Mouse (Mus musculus): Measurements from ENCODE around the gene Hsp90ab1. TPM values are rescaled to one million over a fixed set of nuclear protein-coding genes. Genes with fewer than 3 reads are reported as not detected.

Hsp90ab1 gene
- polyA plus RNA-seq, 1 experiment, result 980 TPM

GRCm38 (mm10) chr17:45554420-45554819 lies 18.7 kb downstream of the Hsp90ab1 start:
- H3K4me1 ChIP-seq (ENCODE audit: control insufficient read depth, insufficient read depth, low read length), result 0 out of 2 replicates have a peak, but pooled peaks cover 2% of the 10 kb centered on the region
- TF ChIP-seq CTCF (IDR thresholded peaks at IDR 0.05; ENCODE audit: extremely low read depth, insufficient read depth, low read length) (no peak), POLR2A (IDR thresholded peaks at IDR 0.05; ENCODE audit: extremely low read depth, insufficient read depth, low read length) (no peak)

GRCm38 (mm10) chr17:45553065-45553464 lies 20.0 kb downstream of the Hsp90ab1 start:
- Histone ChIP-seq H3K4me3 (ENCODE audit: insufficient read depth, low read length) (no peak overlapping the region), H3K27ac (ENCODE audit: insufficient read depth, low read length) (no peak overlapping the region), H3K4me1 (ENCODE audit: control insufficient read depth, insufficient read depth, low read length) (peaks cover 3% of the 10 kb centered on the region; the same call in 1 of the 2 replicates)
- TF ChIP-seq POLR2A (IDR thresholded peaks at IDR 0.05; ENCODE audit: extremely low read depth, insufficient read depth, low read length), result no peak
- TF ChIP-seq CTCF (IDR thresholded peaks at IDR 0.05; ENCODE audit: extremely low read depth, insufficient read depth, low read length), result no peak

More at GRCm38 (mm10) chr17:45554420-45554819, 18.7 kb downstream of the Hsp90ab1 start:
- Histone ChIP-seq H3K4me3 (ENCODE audit: insufficient read depth, low read length) (no peak overlapping the region), H3K27ac (ENCODE audit: insufficient read depth, low read length) (no peak overlapping the region)

DNA sequence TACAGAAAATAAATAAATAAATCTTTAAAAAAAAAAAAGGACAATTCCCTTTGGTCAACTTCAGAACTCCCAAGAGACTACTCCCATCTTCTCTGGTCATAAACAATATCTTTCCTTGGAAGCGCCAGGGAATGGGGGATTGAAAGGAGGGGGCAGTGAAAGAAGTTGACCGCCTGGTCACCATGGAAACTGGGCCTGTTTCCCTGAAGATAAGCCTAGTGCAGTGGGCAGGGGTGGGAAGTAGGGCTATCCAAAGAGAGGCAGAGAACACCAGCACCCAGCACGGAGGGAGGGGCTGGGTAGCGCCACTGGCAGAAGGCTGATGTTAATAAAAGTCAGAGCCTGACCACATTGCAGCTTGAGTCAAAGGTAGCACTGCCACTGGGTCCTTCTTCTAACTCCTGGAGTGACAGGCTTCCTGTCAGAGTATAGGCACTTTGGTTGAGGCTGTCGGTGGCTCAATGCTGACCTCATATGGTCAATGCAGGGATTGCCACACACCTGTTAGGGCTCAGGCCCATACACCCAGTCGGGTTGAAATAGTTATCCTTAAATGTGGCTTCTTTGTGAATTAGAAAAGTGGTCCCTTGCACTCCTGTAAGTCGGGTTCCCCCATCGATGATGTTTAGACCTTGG lies 21.1 kb downstream of the Hsp90ab1 start:
- peak; percentile 98 for TF ChIP-seq CTCF (IDR thresholded peaks at IDR 0.05; ENCODE audit: extremely low read depth, insufficient read depth, low read length)
- no peak for TF ChIP-seq POLR2A (IDR thresholded peaks at IDR 0.05; ENCODE audit: extremely low read depth, insufficient read depth, low read length)
- Histone ChIP-seq H3K4me3 (ENCODE audit: insufficient read depth, low read length) (no peak overlapping the region), H3K27ac (ENCODE audit: insufficient read depth, low read length) (no peak overlapping the region), H3K4me1 (ENCODE audit: control insufficient read depth, insufficient read depth, low read length) (peaks cover 3% of the 10 kb centered on the region; the same call in 1 of the 2 replicates)

- Histone ChIP-seq H3K27ac (ENCODE audit: insufficient read depth, low read length) (no peak overlapping the region), H3K4me1 (ENCODE audit: control insufficient read depth, insufficient read depth, low read length) (peaks cover 3% of the 10 kb centered on the region; the same call in 1 of the 2 replicates), H3K4me3 (ENCODE audit: insufficient read depth, low read length) (no peak overlapping the region)
- no peak for TF ChIP-seq CTCF (IDR thresholded peaks at IDR 0.05; ENCODE audit: extremely low read depth, insufficient read depth, low read length)
- no peak for TF ChIP-seq POLR2A (IDR thresholded peaks at IDR 0.05; ENCODE audit: extremely low read depth, insufficient read depth, low read length)
Observed at GRCm38 (mm10) chr17:45551249-45551796, 21.7 kb downstream of the Hsp90ab1 start.

DNA sequence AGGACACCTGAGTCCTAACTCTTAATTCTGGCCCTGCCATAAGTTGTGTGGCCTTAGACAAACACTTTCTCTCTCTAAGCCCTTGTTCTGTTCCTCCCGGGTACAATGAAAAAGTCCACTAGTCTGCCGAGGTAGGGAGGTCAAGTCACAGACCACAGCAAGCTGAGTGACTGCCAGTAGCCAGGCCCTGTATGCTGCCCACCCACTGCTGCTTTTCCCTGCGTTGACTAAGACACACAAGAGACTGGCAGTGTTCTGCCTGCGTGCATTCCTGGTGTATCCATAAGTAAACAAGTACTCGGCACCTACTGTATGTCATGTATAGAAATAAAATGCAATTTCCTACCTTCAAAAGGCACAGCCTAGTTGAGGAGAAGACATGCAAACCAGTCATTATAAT lies 22.8 kb downstream of the Hsp90ab1 start:
- no peak overlapping the region; the same call in 1 of the 2 replicates for H3K4me3 ChIP-seq (ENCODE audit: insufficient read depth, low read length)
- no peak overlapping the region for H3K27ac ChIP-seq (ENCODE audit: insufficient read depth, low read length)
- no peak for TF ChIP-seq CTCF (IDR thresholded peaks at IDR 0.05; ENCODE audit: extremely low read depth, insufficient read depth, low read length)
- no peak for TF ChIP-seq POLR2A (IDR thresholded peaks at IDR 0.05; ENCODE audit: extremely low read depth, insufficient read depth, low read length)
- H3K4me1 ChIP-seq (ENCODE audit: control insufficient read depth, insufficient read depth, low read length), result peaks cover 3% of the 10 kb centered on the region; the same call in 1 of the 2 replicates

DNA sequence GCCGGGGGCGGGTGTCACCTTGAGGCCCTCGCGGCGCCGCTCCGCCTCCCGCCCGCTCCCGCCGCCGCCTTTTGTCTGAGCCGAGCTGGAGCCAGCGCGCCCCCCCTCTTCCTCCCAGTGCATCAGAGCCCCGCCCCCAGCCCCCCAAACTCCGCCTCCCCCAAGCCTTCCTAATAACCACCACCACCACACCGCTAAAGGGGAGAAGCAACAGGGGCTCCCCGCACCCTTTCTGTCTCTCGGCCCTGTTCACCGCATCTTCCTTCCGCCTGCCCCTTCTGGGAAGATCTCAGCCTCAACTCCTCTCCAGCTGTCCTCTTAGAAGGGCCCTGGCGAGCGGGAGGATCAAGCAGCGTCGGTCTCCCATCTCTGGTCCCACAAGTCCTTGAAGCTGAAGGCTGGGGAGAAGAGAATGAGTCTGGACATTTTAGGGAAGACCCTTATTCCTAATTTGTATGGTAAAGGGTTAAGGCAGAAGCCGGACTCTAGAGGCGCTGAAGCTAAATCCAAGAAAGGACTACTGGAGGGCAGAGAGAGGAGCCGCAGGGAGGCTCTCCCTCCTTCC lies 23.4 kb downstream of the Hsp90ab1 start, which contains the start of gene Tmem151b:
Gene Tmem151b, minus strand, starts transcription at position 61 of the 565 bp plus-strand sequence.
- peak within 1 kb of the TSS; percentile 79 for H3K4me3 ChIP-seq (ENCODE audit: insufficient read depth, low read length)
- peak within 1 kb of the TSS; percentile 85 for H3K27ac ChIP-seq (ENCODE audit: insufficient read depth, low read length)
- TF ChIP-seq CTCF (IDR thresholded peaks at IDR 0.05; ENCODE audit: extremely low read depth, insufficient read depth, low read length) (no peak), POLR2A (IDR thresholded peaks at IDR 0.05; ENCODE audit: extremely low read depth, insufficient read depth, low read length) (peak; percentile 76)
- peaks cover 3% of the 10 kb centered on the region; the same call in 1 of the 2 replicates for H3K4me1 ChIP-seq (ENCODE audit: control insufficient read depth, insufficient read depth, low read length)

DNA sequence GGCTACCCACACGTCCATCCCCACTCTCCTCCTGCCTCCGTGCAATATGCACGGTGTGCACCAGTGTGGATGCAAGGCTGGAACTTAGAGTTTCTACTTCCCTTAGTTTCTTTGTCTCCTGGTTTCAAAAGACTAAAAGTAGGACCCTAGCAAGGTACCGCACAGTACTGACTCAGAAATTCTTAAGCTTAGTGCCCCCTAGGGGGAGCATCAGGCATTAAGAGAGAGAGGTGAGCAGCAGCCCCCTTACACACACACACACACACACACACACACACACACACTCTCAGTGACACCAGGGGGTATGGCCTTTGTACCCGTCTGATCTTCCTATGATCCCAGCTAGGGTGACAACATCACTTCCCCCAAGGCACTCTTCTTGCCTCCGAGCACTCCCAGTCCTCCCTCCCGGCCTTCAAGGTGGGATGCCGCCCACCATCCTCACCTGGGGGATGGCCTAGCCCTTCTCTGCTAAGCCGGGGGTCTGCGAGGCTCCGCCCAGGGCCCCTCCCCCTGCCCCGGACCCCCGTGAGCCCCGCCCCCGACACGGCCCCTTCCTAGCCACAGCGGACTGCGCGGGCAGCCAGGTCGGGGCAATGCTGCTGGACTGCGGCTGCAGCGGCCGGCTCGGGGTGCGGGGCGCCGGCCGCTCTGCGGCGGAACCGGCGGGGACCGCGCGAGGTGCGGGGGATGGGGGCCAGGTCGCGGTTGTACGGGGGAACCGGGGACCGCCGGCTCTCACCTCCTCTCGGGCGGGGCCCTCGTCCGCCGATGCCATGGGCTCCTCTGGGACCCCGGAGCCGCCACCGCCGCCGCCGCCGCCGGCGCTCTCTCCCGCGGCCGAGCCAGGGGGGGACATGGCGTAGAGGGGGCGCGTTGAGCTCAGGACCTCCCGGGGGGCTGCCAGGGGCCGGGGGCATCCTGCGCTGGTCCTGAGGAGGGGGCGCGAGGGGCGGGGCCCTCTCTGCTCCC lies 24.2 kb downstream of the Hsp90ab1 start:
- Histone ChIP-seq H3K4me1 (ENCODE audit: control insufficient read depth, insufficient read depth, low read length) (peaks cover 5% of the 10 kb centered on the region; the same call in 1 of the 2 replicates), H3K4me3 (ENCODE audit: insufficient read depth, low read length) (peak overlapping the region; percentile 79), H3K27ac (ENCODE audit: insufficient read depth, low read length) (no peak overlapping the region)
- no peak for TF ChIP-seq POLR2A (IDR thresholded peaks at IDR 0.05; ENCODE audit: extremely low read depth, insufficient read depth, low read length)
- peak; percentile 40; the same call in 1 of the 2 replicates for TF ChIP-seq CTCF (IDR thresholded peaks at IDR 0.05; ENCODE audit: extremely low read depth, insufficient read depth, low read length)

DNA sequence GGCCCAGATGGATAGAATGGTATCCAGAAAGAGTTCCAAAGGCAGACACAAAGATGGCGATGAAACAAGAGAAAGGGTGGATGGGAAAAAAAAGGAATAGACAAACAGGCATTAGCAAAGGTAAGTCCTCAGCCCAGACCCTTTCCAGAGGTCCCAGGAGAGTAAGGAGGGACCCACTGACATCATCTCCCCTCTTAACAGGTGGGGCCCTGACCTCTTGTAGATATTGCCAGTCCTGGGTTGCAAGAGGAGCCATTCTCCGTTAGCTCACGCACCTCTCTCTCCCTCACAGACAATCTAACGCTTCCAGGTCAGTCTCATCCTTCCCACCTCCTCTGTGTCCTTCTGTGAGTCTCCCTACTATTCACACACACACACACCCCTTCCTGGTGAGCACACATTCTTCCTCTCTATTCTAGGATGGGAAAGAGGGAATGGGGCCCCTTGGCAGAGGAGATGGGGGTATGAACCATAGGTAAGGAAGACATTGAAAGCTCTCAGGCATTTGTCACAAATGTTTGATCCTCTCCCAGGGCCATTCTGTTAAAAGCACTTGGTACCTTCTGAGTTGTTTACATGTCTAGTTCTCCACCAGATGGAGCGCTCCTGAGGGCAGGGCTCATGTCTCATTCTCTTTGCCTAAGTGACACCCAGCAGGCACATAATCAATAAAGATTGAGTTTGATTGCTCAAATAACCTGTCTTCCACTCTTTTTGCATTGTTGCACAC lies 25.4 kb downstream of the Hsp90ab1 start:
- Histone ChIP-seq H3K27ac (ENCODE audit: insufficient read depth, low read length) (no peak overlapping the region), H3K4me1 (ENCODE audit: control insufficient read depth, insufficient read depth, low read length) (peaks cover 10% of the 10 kb centered on the region; the same call in 1 of the 2 replicates), H3K4me3 (ENCODE audit: insufficient read depth, low read length) (peak overlapping the region; percentile 79)
- 0 out of 2 replicates have a peak, but pooled peaks have one; percentile 18 for TF ChIP-seq CTCF (IDR thresholded peaks at IDR 0.05; ENCODE audit: extremely low read depth, insufficient read depth, low read length)
- no peak for TF ChIP-seq POLR2A (IDR thresholded peaks at IDR 0.05; ENCODE audit: extremely low read depth, insufficient read depth, low read length)

Measured in cortical plate, adult 2 months (tissue).